Mouse (Mus musculus): ENCODE data around the gene Grin3a.
A peak's percentile ranks its signal among the peaks of the same experiment; 100 is the strongest.

Grin3a gene

GRCm38 (mm10) chr4:49680171-49680875, 165.2 kb downstream of the Grin3a start:
- DNase-seq (ENCODE audit: low spot score in 2 of 2), result no peak

- DNase-seq (ENCODE audit: low spot score in 2 of 2), result no peak
Observed at GRCm38 (mm10) chr4:49676790-49677189, 168.8 kb downstream of the Grin3a start.

GRCm38 (mm10) chr4:49676071-49676470, 169.5 kb downstream of the Grin3a start:
- DNase-seq (ENCODE audit: low spot score in 2 of 2), result no peak

GRCm38 (mm10) chr4:49664850-49665249, 180.7 kb downstream of the Grin3a start:
- no peak for DNase-seq (ENCODE audit: low spot score in 2 of 2)

- DNase-seq (ENCODE audit: low spot score in 2 of 2), result no peak
Observed at GRCm38 (mm10) chr4:49662231-49662630, 183.3 kb downstream of the Grin3a start.

GRCm38 (mm10) chr4:49661664-49662063, 183.9 kb downstream of the Grin3a start:
- DNase-seq (ENCODE audit: low spot score in 2 of 2), result no peak

GRCm38 (mm10) chr4:49659421-49659820, 186.1 kb downstream of the Grin3a start:
- no peak for DNase-seq (ENCODE audit: low spot score in 2 of 2)

- no peak for DNase-seq (ENCODE audit: low spot score in 2 of 2)
Observed at GRCm38 (mm10) chr4:49639913-49640312, 205.6 kb downstream of the Grin3a start.

GRCm38 (mm10) chr4:49637821-49638220, 207.7 kb downstream of the Grin3a start:
- no peak for DNase-seq (ENCODE audit: low spot score in 2 of 2)

- no peak for DNase-seq (ENCODE audit: low spot score in 2 of 2)
Observed at GRCm38 (mm10) chr4:49632139-49632481, 213.4 kb downstream of the Grin3a start.

GRCm38 (mm10) chr4:49631319-49632138, 214.0 kb downstream of the Grin3a start, which contains the start of gene Rnf20:
Gene Rnf20 (plus strand): TSS chr4:49632006.
- DNase-seq (ENCODE audit: low spot score in 2 of 2), result peak; percentile 93 to 97

- DNase-seq (ENCODE audit: low spot score in 2 of 2), result no peak
Observed at GRCm38 (mm10) chr4:49628941-49629340, 216.6 kb downstream of the Grin3a start.

GRCm38 (mm10) chr4:49626973-49627372, 218.6 kb downstream of the Grin3a start:
- peak; percentile 51 to 81 for DNase-seq (ENCODE audit: low spot score in 2 of 2)

GRCm38 (mm10) chr4:49624969-49625368, 220.6 kb downstream of the Grin3a start:
- DNase-seq (ENCODE audit: low spot score in 2 of 2), result peak in 1 of 2 experiments; percentile 13

GRCm38 (mm10) chr4:49623916-49624315, 221.6 kb downstream of the Grin3a start:
- DNase-seq (ENCODE audit: low spot score in 2 of 2), result no peak

- no peak for DNase-seq (ENCODE audit: low spot score in 2 of 2)
Observed at GRCm38 (mm10) chr4:49622272-49622671, 223.3 kb downstream of the Grin3a start.

GRCm38 (mm10) chr4:49619861-49620260, 225.7 kb downstream of the Grin3a start:
- peak in 1 of 2 experiments; percentile 7 for DNase-seq (ENCODE audit: low spot score in 2 of 2)

- peak in 1 of 2 experiments; percentile 9 for DNase-seq (ENCODE audit: low spot score in 2 of 2)
Observed at GRCm38 (mm10) chr4:49616924-49617323, 228.6 kb downstream of the Grin3a start.

All from urinary bladder, postnatal 4 days (tissue).